Mouse (Mus musculus): ENCODE measurements around the gene Dgat2. TPM values are rescaled to one million over a fixed set of nuclear protein-coding genes. Genes with fewer than 3 reads are reported as not detected.
A peak's percentile ranks its signal among the peaks of the same experiment; 100 is the strongest.

Gene Dgat2
- polyA plus RNA-seq (2015; fragmentation: Nextera tagmentation; extraction: Ambion mirVana): 11.1 and 12.8 TPM in 2 replicates

DNA sequence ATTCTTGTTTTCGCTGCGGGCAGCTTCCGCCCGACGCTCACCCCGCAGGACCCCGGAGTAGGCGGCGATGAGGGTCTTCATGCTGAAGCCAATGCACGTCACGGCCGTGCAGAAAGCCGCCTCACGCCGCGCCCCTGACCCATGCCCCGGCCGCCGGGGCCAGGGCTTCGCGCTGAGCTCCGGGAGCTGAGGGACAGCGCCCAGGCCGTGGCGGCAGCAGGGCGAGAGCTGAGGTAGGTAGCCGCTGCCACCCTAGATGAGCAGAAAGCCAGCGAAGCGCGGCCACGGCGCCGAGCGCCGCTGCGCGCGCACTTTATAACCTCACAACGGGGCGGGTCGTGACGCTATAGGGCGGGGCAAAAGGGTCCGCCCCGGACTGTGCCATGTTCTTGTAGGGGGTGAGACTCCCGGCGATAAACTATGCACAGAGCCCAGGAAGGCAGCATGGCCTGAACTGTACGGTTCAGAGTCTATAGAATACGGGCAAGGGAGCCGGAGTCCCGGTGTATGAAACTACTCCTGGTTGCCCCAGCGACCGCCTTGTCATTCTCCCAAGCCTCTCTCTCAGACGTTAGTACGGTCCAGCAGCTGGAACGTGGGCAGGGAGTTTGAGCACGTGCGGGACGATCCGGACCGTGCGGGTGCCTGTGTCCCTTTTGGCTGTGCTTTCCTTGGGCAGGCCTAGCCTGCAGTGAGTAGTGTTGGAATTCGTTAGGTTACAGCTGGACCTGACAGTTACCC lies at the start of gene Dgat2:
TSS of gene Dgat2 (minus strand) at position 288 of the 741 bp plus-strand sequence.
- peak within 1 kb of the TSS; percentile 85 for H3K9ac ChIP-seq (replicated peaks)
- H3K4me3 ChIP-seq (replicated peaks): peak within 1 kb of the TSS; percentile 66
- peak within 1 kb of the TSS; percentile 75 for H3K27ac ChIP-seq
- H3K4me2 ChIP-seq (replicated peaks): peak within 1 kb of the TSS; percentile 86
- peak; percentile 97 for ATAC-seq
- H3K4me1 ChIP-seq (replicated peaks): peaks cover 18% of the 10 kb centered on the region
- no peaks in the 10 kb centered on the region for H3K36me3 ChIP-seq
- WGBS: under 1% methylated on average over 63 of the region's 63 CpGs
- no peaks in the 10 kb centered on the region for H3K9me3 ChIP-seq
- peaks cover 33% of the 10 kb centered on the region for H3K27me3 ChIP-seq

GRCm38 (mm10) chr7:99230061-99230747 lies 47.7 kb upstream of the Dgat2 start:
- 77% methylated on average over 7 of the region's 7 CpGs for WGBS
- H3K9ac ChIP-seq (replicated peaks): no peak overlapping the region
- no peak overlapping the region for H3K27ac ChIP-seq
- H3K9me3 ChIP-seq: no peaks in the 10 kb centered on the region
- no peak overlapping the region for H3K4me2 ChIP-seq (replicated peaks)
- no peaks in the 10 kb centered on the region for H3K27me3 ChIP-seq
- H3K4me1 ChIP-seq (replicated peaks): no peaks in the 10 kb centered on the region
- H3K36me3 ChIP-seq: no peaks in the 10 kb centered on the region
- no peak overlapping the region for H3K4me3 ChIP-seq (replicated peaks)
- 0 out of 2 replicates have a peak, but pooled peaks have one; percentile 46 for ATAC-seq

GRCm38 (mm10) chr7:99229411-99229810 lies 46.9 kb upstream of the Dgat2 start:
- Histone ChIP-seq H3K4me3 (replicated peaks) (no peak overlapping the region), H3K27ac (no peak overlapping the region), H3K9me3 (no peaks in the 10 kb centered on the region), H3K36me3 (no peaks in the 10 kb centered on the region), H3K27me3 (no peaks in the 10 kb centered on the region), H3K4me2 (replicated peaks) (no peak overlapping the region), H3K4me1 (replicated peaks) (no peaks in the 10 kb centered on the region), H3K9ac (replicated peaks) (no peak overlapping the region)
- 0 out of 2 replicates have a peak, but pooled peaks have one; percentile 48 for ATAC-seq
- WGBS: 9% methylated on average over 2 of the region's 2 CpGs

DNA sequence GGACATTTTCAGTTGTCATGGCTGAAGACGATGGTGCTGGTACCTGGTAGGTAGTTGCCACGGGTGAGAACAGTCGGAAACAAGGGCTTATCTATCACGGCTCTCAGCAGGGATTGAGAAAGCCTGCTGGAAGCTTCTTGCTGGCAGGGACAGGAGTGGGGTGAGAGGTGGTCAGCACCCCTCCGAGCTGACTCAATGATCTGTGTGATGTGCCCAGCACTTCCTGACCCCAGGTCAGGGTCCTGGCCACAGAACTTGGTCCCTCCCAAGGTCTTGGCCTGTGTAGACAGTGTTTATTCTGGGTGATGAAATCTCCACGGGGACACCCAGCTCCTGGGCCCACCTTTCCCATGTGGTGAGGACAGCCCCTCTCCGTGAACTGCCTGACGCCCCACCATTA lies 46.3 kb upstream of the Dgat2 start:
- no peaks in the 10 kb centered on the region for H3K4me1 ChIP-seq (replicated peaks)
- H3K4me2 ChIP-seq (replicated peaks): no peak overlapping the region
- 81% methylated on average over 8 of the region's 8 CpGs for WGBS
- no peak overlapping the region for H3K27ac ChIP-seq
- no peaks in the 10 kb centered on the region for H3K36me3 ChIP-seq
- no peak overlapping the region for H3K9ac ChIP-seq (replicated peaks)
- H3K4me3 ChIP-seq (replicated peaks): no peak overlapping the region
- no peaks in the 10 kb centered on the region for H3K9me3 ChIP-seq
- no peak for ATAC-seq
- H3K27me3 ChIP-seq: no peaks in the 10 kb centered on the region

DNA sequence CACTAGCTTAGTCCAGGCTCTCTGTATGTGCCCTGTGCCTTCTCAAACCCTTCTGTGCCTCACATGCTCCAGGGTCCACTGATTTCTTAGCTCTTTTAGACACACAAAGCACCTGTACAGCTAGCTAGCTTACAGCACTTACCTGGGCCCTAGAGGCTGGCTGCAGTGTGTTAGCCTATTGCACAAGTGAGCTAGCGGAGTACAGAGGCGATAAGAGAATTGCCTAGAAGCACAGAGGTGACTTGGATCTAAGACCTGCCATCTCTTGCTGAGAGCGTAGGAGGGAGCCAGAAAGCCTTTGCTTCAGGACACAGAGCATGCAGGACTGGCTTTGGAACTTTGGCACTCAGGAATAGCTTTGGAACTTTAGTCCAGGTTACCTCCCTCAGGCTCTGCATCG lies 44.7 kb upstream of the Dgat2 start:
- Histone ChIP-seq H3K4me1 (replicated peaks) (no peaks in the 10 kb centered on the region), H3K36me3 (no peaks in the 10 kb centered on the region), H3K27me3 (no peaks in the 10 kb centered on the region), H3K9me3 (no peaks in the 10 kb centered on the region), H3K9ac (replicated peaks) (no peak overlapping the region), H3K4me3 (replicated peaks) (no peak overlapping the region), H3K27ac (no peak overlapping the region), H3K4me2 (replicated peaks) (no peak overlapping the region)
- no peak for ATAC-seq
- 95% methylated on average over 4 of the region's 4 CpGs for WGBS

GRCm38 (mm10) chr7:99226662-99227061 lies 44.1 kb upstream of the Dgat2 start:
- H3K36me3 ChIP-seq: no peaks in the 10 kb centered on the region

GRCm38 (mm10) chr7:99225421-99225820 lies 42.9 kb upstream of the Dgat2 start:
- H3K9ac ChIP-seq (replicated peaks): no peak overlapping the region
- H3K4me3 ChIP-seq (replicated peaks): no peak overlapping the region
- no peaks in the 10 kb centered on the region for H3K9me3 ChIP-seq
- no peaks in the 10 kb centered on the region for H3K27me3 ChIP-seq
- WGBS: 73% methylated on average over 6 of the region's 6 CpGs
- H3K4me2 ChIP-seq (replicated peaks): no peak overlapping the region
- ATAC-seq: no peak
- no peaks in the 10 kb centered on the region for H3K4me1 ChIP-seq (replicated peaks)
- no peaks in the 10 kb centered on the region for H3K36me3 ChIP-seq
- no peak overlapping the region for H3K27ac ChIP-seq

More at GRCm38 (mm10) chr7:99226662-99227061, 44.1 kb upstream of the Dgat2 start:
- Histone ChIP-seq H3K4me1 (replicated peaks) (no peaks in the 10 kb centered on the region), H3K4me2 (replicated peaks) (no peak overlapping the region), H3K27me3 (no peaks in the 10 kb centered on the region), H3K4me3 (replicated peaks) (no peak overlapping the region), H3K27ac (no peak overlapping the region), H3K9me3 (no peaks in the 10 kb centered on the region), H3K9ac (replicated peaks) (no peak overlapping the region)
- 91% methylated on average over 10 of the region's 10 CpGs for WGBS
- ATAC-seq: no peak

GRCm38 (mm10) chr7:99224648-99225190 lies 42.2 kb upstream of the Dgat2 start:
- WGBS: 50% methylated on average over 1 of the region's 1 CpGs

GRCm38 (mm10) chr7:99224225-99224624 lies 41.7 kb upstream of the Dgat2 start:
- Histone ChIP-seq H3K9ac (replicated peaks) (no peak overlapping the region), H3K36me3 (no peaks in the 10 kb centered on the region), H3K4me1 (replicated peaks) (no peaks in the 10 kb centered on the region), H3K9me3 (no peaks in the 10 kb centered on the region), H3K27me3 (no peaks in the 10 kb centered on the region), H3K4me2 (replicated peaks) (no peak overlapping the region), H3K4me3 (replicated peaks) (no peak overlapping the region), H3K27ac (no peak overlapping the region)
- 67% methylated on average over 7 of the region's 7 CpGs for WGBS
- ATAC-seq: no peak

More at GRCm38 (mm10) chr7:99224648-99225190, 42.2 kb upstream of the Dgat2 start:
- Histone ChIP-seq H3K4me1 (replicated peaks) (no peaks in the 10 kb centered on the region), H3K9me3 (no peaks in the 10 kb centered on the region), H3K27ac (no peak overlapping the region), H3K9ac (replicated peaks) (no peak overlapping the region), H3K4me2 (replicated peaks) (no peak overlapping the region), H3K36me3 (no peaks in the 10 kb centered on the region), H3K4me3 (replicated peaks) (no peak overlapping the region), H3K27me3 (no peaks in the 10 kb centered on the region)
- no peak for ATAC-seq

DNA sequence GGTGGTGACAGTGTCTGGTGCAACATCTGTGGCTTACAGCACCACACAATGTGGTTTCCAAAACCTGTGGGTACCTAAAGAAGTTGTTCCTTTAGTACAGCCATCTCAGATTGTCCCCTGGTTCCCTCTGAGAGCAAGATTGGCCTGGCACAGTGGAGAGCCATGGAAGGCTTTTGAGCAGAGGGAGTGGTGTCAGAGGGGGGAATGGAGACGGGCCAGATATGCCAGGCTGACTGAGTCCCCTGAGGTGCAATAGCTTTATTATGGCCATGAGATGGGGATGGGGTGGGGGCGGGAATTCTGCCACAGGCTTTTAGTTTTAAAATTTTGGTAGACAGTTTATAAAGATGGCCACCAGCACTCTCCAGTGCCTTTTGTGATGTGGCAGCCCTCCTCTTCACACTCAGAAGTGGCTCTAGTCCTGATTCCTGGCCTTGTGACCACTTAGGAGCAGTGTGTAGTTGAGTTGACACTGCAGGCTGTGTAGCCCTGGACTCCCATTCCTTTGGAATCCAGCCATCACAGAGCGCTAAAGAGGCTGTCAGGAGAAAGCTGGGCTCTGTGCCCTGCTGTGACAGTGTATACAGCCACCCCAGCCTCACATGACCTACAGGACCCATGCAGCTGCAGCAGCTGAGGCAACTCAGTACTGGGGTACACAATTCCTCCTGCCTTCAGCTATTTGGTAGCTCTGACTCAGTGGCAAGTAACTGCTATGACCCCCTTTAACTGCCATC lies 35.0 kb upstream of the Dgat2 start:
- no peaks in the 10 kb centered on the region for H3K36me3 ChIP-seq
- no peak overlapping the region for H3K27ac ChIP-seq
- H3K9me3 ChIP-seq: no peaks in the 10 kb centered on the region
- no peaks in the 10 kb centered on the region for H3K4me1 ChIP-seq (replicated peaks)
- WGBS: 70% methylated on average over 3 of the region's 3 CpGs
- ATAC-seq: peak; percentile 66
- H3K4me2 ChIP-seq (replicated peaks): no peak overlapping the region
- H3K27me3 ChIP-seq: no peaks in the 10 kb centered on the region
- H3K4me3 ChIP-seq (replicated peaks): no peak overlapping the region
- H3K9ac ChIP-seq (replicated peaks): no peak overlapping the region

GRCm38 (mm10) chr7:99215347-99215855 lies 32.9 kb upstream of the Dgat2 start:
- Histone ChIP-seq H3K4me3 (replicated peaks) (no peak overlapping the region), H3K9ac (replicated peaks) (no peak overlapping the region), H3K36me3 (no peaks in the 10 kb centered on the region), H3K27ac (no peak overlapping the region), H3K9me3 (no peaks in the 10 kb centered on the region), H3K4me1 (replicated peaks) (no peaks in the 10 kb centered on the region), H3K27me3 (no peaks in the 10 kb centered on the region), H3K4me2 (replicated peaks) (no peak overlapping the region)
- ATAC-seq: peak; percentile 17; the same call in 1 of the 2 replicates
- WGBS: 79% methylated on average over 8 of the region's 8 CpGs

Data from midbrain, embryonic 13.5 days (tissue).